Mouse (Mus musculus) cerebellum, adult 11-12 months (tissue): ENCODE data around the gene Mmp15.

Experiments used
- DNase-seq: peaks from one replicate; pipeline ENCODE4 v3.0.0; 2022

Mmp15 gene

DNA sequence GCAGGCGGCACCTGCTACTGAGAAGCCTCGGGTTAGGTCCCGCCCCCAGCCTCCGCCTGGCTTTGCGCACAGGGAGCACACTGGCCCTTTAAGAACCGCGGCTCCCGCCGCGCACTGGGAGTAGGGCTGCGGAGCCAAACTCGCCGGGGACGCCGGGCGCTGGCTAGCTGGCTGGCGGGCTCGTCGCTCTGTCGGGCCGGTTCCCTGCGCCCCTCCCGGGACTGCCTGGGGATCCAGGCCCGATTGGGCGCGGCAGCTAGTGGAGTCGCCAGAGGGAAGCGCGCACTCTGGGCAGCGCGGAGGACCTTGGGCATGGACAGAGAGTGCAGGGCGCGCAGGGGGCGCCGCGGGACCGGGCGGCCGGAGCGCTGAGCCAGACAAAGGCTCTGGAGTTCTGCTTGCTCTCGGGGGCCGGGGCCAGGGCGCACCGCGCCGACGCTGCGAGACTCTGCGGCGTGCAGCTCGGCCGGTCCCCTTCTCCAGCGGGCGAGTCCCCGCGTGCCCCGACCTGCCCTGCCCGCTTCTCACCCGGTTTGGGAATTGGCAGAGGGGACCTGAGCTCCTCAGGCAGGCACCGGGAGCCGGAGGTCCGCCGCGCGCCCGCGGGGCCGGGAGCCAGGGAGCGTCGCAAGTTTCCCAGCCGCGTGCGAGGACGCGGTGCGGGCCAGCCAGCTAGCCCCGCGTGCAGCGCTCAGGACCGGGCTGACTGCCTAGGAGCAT, at the start of gene Mmp15:
Gene Mmp15, plus strand, starts transcription at position 118 of the 720 bp plus-strand sequence.
- peak; percentile 30 for DNase-seq

DNA sequence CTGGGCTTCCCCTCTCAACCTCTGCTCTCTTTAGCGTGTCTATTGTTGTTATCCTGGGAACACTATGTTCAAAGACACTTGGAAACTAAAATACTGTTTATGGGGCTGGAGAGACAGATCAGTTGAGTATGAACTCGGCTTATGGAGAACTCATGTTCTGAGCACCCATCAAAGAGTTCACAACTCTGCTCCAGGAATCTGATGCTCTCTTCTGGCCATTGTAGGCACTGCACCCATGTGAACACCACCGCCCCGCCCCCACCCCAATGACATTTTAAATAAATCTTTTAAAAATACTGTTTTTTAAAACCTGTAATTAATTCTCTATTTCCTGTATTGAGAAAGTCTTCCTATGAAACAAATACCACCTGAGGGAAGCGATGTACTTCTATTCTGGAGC, 49.7 kb upstream of the Mmp15 start:
- DNase-seq: no peak

DNA sequence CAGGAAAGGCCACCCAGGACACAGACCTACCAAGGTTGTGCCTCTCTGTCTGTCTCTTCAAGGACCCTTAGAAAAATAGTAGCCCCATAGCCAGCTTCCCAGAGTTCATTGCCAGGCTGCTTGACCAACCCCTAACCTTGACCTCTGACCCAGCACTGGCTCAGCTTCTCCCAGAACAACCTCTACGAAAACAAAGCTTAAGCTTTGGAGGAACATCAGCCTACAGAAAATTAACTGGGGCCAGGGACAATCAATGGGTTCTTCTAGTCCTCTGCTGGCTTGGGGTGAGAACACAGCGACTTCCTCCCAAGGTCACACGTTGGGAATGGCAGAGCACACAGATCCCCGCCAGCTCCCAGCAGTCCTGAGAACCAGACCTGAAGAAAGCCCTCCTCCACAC, 46.5 kb upstream of the Mmp15 start:
- no peak for DNase-seq

DNA sequence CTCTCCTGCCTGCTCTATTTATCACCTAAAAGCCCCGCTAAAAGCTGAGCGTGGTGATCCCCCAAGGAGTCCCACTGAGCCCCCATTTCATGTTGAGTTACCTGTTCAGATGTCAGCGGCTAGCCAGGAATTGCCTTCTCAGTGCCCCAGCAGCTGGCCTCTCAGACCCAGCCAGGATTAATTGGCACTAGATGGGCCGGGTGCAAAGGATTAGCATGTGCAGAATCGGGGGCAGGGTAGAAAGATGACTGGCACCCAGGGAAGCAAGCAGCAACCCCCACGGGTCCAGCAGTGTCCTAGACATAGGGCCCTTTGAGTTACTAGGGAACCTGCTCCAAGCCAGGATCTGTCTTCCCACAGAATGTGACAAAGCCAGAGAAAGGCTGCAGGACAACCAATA, 45.6 kb upstream of the Mmp15 start, which contains the start of gene Cngb1:
Gene Cngb1, minus strand, starts transcription at position 155 of the 400 bp plus-strand sequence.
- DNase-seq: no peak

DNA sequence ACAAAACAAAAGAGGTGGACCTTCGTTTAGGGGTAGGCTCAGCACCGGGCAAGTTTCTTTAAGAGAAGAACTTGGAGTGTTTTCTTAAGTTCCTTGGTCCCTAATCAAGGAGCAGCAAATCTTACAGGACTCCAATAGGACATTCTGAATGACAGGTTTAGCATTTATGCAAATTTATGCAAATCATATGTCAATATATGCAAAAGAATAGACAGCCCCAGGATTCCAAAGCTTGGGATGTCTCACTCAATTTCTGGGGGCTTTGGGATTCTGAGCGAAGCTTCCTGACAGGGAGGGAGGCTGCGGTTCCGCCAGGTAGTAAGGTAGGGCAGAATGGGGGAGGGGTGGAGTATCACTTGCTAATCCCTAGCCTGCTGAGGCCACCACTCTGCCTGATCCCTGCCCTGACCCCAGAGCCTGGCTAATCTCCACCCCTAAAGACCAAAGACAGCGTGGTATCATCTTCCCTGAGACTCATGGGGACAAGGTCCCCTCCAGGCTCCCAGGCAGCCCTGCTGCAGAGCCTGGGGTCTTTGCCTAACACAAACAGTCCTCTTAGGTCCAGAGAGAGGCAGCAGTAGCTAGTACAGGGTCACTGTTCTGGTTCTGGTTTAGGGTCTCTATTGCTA, 41.6 kb upstream of the Mmp15 start, which contains the start of gene Tepp:
Gene Tepp, plus strand, starts transcription at position 225 of the 629 bp plus-strand sequence.
- DNase-seq: no peak

DNA sequence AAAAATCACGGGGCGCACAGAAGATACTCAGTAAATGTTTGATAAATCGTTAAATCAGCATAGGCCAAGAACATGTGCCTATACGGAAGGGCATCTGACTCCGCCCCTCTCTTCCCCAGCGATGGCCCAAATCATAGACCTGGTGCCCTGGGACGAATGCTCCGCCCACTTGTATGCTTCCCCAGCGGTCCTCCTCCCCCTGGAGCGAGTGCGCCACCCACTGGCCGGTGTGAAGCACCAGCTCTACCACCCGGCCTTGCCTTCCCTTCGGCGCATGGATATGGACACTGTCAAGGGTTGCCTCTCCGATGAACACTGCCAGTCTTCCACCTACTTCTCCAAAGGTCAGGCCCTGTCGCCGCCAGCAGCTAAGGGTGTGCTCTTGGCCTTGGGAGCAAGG, 39.2 kb upstream of the Mmp15 start:
- DNase-seq: no peak

DNA sequence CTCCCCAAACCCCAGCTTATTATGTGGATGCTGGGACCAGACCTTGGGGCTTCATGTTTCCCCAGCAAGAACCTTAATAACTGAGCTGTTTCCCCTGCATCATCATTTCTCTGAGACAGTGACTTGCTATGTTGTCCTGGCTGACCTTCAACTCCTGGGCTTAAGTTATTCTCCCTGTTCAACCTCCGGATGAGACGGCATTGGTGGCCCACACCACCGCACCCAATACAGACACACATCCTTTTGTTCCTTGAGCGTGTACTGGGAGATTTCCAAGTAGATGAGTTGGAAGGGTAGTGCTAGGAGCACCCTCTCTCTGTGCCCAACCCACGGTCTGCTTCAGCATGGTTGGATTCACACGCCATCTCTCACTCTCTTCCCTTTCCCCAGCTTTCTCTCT, 38.2 kb upstream of the Mmp15 start:
- no peak for DNase-seq

DNA sequence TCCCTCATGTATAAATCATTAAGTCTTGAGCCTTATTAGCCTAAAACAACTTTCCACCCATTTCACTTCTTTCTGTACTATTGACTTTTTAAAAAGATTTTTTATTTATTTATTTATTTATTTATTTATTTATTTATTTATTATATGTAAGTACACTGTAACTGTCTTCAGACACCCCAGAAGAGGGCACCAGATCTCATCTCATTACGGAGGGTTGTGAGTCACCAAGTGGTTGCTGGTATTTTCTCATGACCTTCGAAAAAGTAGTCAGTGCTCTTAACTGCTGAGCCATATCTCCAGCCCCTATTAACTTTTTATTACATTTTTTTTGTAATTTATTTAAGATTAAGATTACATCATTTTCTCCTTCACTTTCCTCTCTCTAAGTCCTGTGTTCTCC, 37.4 kb upstream of the Mmp15 start:
- no peak for DNase-seq

DNA sequence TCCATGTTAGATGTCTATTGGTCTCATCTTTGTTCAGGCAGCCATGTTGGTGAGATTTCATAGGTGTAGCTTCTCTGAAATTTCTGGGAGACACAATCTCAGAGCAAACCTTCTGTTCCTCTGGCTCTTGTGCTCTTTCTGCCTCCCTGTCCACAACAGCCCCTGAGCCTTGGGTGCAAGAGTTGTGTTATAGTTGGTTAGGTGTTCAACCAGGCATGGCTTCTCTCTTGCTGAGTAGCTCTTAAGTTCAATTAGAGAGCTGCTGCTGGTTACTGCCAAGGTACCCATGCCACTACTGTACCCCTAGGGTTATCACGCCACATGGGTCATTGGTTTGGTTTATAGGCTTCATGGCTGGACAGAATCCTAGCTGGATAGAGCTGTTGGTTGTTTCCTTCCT, 36.7 kb upstream of the Mmp15 start:
- DNase-seq: no peak

DNA sequence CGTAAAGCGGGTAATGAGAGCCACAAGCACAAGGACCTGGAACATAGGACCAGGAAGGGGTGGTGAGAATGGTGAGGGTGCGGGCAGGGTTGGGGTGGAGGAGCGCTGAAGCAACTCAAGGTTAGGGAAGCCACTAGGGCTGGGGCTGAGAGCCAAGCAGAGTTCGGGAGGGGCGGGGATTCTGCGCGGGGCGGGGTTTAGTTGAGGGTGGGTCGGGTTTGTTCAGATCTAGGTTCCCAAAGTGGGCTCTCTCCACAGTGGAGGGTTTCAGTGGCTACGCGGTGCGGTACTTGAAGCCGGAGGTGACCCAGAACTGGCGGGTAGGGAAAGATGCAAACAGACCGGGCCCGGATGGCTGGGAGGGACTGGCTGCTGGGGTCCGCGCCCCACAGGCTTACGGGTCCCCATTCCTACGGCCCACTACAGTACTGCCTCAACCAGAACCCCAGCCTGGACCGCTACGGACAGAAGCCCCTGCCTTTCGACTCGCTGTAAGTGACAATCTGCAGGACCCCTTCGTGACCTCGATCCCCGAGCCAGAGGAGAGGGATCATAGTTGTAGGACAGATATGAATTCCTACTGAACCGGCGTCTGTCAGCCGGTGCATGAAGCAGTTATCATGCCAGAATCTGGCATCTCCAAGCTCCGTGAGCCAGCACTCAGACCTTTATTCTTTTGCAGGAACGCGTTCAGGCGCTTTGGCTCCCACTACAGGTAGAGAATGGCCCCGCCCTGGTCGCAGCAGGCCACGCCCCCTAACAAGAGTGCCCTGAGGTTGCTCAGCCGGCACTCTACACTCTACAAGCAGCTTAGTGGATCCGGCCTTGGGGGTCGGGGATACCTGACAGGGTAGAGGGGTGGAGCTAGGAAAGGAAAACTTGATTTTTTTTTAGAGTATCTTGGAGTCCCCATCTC, 31.6 kb upstream of the Mmp15 start:
- DNase-seq: peak; percentile 42

DNA sequence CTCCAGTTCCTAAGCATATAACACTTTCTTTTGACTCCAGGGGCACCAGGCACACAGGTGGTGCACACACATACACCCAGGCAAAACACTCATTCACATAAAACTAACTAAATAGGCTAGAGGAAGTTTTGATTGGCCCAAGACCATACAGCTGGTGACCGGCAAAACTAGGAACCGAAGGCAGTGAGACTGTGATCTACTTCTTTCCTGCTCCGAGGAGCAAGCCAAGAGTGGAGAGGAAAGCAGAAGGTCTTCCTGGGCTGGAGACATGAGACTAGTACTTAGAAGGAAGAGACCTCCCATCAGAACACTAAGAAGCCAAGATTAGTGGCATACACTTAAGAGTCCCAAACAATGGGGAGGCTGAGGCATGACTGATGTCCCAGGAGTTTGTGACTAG, 28.9 kb upstream of the Mmp15 start:
- no peak for DNase-seq

DNA sequence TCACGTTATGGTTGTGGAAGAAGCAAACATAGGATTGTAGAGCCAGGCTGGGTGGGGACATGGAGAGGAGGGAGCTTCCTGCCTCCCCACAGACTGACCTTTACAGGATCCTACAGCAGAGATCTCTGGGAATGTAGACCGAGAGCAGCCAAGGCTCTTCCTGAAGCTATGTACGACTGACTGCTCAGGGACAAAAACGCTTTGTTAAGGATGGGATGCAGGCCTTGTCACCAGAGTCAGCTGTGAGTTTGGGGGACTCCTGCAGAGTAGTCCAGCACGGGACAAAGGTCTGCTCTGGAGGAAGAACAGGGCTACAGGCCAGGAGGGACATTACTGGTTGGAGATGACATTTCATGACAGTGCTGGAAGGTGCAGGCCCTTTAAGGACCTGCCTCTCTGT, 27.4 kb upstream of the Mmp15 start:
- DNase-seq: no peak

DNA sequence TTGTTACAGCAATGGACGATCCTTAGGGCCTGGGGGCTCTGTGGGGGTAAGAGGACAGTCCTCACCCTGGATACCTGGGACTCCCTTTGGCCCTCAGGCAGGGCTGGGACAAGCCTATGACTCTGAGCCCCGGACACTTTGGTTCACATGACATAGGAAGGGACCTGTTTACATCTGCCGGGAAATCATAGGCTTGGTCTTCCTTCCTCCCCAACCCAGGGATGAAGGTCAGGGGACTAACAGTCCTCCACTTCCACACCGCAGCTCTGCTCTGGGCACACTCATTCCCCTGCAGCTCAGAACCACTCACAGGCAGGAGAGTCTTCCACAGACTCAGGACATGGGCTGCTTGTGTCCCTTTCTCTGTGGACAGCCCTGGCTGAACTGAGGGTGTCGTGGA, 25.2 kb upstream of the Mmp15 start:
- no peak for DNase-seq

DNA sequence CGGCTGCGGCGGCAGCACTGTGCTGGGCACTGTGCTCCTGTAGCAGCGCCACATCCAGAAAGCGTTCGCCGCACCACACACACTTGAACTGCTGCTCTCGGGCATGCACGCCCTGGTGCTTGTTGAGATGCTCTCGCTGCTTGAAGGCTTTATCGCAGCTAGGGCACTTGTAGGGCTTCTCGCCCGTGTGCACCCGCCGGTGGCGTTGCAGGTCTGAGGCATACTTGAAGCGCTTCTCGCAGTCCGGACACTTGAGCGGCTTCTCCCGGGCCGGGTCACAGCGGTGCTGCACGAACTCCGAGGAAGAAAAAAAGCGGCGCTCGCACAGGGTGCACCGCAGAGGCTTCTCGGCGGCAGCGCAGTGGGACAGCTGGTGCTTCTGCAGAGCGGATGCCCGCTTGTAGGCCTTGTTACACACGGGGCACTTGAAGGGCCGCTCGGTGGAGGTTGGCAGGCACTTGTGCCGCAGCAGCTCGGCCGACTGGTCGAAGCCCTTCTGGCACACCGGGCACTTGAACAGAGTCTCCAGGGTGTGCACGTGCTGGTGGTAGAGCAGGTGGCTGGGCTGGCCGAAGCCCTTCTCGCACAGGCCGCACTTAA, 24.1 kb upstream of the Mmp15 start:
- DNase-seq: no peak

DNA sequence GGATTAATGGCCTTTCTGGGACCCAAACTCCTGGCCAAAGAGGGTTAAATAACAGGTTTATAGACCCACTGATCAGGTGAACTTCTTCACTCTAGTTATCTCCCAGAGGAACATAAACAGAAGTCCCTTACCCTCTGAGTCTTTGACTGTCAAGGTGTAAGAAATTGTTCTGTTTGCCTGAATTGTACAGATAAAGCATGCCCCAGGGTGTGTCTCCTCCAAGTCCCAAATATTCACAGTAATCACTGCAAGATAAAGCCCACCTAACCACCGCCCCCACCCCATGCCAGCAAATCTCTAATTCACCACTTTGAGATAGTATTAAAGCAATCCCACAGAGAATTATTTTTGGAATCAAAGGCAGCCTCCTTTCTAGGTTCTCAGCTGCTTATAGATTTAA, 21.7 kb upstream of the Mmp15 start:
- DNase-seq: no peak

DNA sequence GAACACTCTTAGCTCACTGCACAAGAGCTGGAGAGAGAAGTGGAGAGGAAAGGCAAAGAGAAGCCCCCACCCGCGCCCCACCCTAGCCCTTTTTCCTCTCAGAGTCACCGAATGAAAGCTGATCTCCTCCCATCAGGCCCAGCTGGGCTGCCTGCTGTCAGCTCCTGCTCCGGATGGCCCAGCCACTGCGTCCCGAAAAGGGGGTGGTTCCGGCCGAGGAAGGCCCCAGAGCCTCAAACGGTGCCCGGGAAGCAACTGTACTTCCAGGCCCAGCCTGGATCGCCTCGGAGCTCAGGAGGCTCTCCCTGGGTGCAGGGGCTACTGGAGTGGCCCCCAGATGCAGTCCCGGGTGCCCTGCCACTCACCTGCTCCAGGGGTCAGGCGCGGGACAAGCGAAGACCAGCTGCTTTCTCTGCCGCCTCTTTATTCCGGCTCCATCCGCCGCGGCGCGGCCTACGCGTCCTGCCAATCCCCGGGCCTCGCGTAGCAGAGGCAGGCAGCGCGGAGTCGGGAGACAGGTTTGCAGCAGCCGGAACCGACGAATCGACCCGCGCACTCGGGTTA, 20.8 kb upstream of the Mmp15 start:
- DNase-seq: no peak

DNA sequence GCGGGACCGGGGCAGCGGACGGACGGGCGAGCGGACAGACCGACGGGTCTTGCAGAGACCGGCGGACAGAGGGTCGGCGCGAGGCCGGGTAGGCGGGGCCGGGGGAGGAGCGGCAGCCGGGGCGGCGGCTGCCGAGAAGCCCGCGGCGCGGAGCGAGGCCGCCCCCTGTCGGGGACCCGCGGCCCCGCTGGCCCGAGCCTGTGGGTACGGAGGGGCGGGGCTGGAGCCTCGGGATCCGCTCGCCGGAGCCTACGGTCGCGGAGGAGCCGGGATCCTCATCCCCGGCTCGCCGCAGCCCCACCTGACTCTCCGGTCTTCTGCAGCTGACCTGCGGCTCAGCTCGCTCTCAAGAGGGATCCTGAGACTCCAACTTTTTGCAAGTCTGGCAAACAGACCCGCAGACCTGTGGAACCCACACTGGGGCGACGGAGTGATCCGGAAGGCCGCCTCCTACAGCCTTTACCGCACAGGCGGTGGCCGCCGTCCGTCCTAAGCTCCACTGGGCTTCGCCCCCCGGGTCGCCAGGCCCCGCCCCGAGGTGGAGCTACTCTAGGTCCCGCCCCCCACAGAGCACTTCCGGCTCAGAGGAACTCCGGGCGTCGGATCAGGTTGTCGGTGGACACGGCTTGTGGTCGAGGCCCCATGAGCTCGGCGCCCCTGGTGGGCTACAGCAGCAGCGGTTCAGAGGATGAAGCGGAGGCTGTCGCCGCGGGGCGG, 20.2 kb upstream of the Mmp15 start, which contains the start of the genes Zfp319 and Usb1:
Gene Zfp319, minus strand, starts transcription at position 231 of the 717 bp plus-strand sequence.
Gene Usb1, plus strand, starts transcription at position 565 of the 717 bp plus-strand sequence.
- peak; percentile 92 for DNase-seq

DNA sequence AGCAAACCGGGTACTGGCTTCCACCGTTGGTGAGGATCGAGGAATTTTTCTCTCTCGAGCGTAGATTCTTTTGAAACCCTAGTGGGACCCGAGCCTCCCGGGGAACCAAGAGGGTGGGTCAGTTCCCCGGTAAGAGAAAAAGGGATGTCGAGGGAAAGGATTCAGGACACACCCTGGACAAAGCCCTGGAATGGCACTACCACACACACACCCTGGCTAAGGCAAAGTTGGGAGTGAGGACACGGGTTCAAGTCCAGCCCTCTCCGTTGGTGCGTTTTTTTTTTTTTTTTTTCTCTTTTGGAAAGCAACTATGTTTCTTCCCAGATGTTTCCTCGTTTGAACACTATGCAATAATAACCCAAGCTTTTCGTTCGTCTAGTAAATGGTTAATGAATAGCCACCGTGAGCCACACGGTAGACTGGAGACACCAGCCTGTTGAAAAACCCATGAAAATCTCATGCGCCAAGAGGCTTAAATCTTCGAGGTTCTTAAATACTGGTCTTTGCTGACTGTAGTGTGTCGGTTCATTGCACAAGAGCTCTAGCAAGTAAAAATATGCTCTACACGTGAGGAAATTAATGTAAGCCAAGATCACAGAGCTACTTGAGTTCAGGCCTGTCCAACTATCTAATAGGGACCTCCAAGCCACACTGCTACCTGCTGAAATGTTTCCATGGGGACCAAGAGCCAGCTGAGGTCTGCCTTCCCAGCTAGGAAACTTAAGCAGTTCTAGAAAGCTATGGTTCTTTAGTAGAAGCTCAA, 19.4 kb upstream of the Mmp15 start:
- DNase-seq: no peak

DNA sequence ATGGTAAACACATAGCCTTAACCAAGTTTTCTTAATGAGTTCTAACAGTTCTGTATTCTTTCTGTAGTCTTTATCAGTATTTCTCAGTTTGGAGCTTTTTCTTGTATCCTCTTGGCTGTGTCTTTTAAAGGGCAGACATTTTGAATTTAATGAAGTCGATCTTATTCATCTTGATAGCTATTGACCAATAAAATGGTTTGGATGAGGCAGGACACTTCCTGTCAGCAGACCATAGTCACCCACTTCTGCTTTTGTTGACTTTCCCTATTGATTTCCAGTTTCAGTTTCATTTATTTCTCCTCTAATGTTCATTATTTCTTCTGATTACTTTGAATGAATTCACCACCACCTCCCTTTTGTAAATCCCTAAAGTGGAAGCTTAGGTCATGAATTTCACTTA, 16.4 kb upstream of the Mmp15 start:
- no peak for DNase-seq

DNA sequence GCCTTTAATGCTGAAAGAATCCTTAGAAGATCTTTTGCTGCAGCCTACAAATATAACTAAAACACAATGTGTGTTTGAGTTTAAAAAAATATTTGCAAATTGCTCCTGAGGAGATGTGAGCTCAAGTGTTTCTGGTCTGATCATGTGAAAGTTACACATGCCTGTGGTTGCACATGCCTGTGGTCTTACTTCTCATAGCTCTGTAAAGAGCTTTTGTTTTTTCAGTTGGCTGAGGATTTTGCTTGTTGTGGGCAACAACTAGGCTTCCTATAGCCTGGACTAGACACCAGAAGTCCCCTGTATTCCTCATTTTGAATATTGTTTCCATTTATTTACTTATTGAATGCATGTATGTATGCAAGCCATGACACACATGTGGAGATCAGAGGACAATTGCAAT, 15.7 kb upstream of the Mmp15 start:
- no peak for DNase-seq

DNA sequence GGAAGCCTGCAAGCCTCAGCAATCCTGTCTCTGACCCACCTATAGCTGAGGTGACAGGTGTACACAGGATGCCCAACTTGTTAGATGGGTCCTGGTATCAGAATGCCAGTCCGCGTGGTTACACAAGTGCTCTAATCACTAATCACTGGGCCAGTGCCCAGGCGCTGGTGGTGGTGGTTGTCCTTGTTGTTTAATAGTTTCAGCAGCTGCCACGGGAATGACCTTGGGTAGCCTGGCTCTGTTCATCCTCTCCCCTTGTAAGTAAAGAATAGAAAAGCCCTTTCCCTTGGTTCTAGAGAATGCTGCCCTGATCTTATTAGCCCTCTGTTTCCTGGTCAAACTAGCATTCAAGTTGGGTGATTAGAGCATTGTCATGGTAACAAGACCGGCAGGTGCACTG, 10.3 kb upstream of the Mmp15 start:
- DNase-seq: no peak
